Mouse (Mus musculus) kidney, postnatal 0 days (tissue): ENCODE measurements around the gene A730061H03Rik. TPM values are rescaled to one million over a fixed set of nuclear protein-coding genes. Genes with fewer than 3 reads are reported as not detected.

Source experiments
- ATAC-seq: fragments of 200-750 bp; cut with Nextera tagmentation; replicated peaks from 2 replicates; pipeline ENCODE4 v1.8.0; 2017; ENCODE audit warnings: low read depth, moderate number of reproducible peaks, moderate TSS enrichment, moderate library complexity; ENCODE audit not compliant: low FRiP score
- DNase-seq: peaks from one replicate; pipeline ENCODE4 v3.0.0-alpha.2; 2016; ENCODE audit warnings: low spot score
- H3K27ac ChIP-seq: fragments of 300-500 bp; sonication (generic); 2 replicates; pipeline ENCODE4 v1.5.1; 2014; ENCODE audit warnings: mild to moderate bottlenecking
- H3K27me3 ChIP-seq: fragments of 300-500 bp; sonication (generic); 2 replicates; pipeline ENCODE4 v1.6.1; 2014; ENCODE audit warnings: low read length, mixed read lengths; ENCODE audit not compliant: insufficient read depth
- H3K36me3 ChIP-seq: fragments of 300-500 bp; sonication (generic); 2 replicates; pipeline ENCODE4 v1.6.1; 2014; ENCODE audit warnings: low read length, mixed read lengths; ENCODE audit not compliant: insufficient read depth
- H3K4me1 ChIP-seq: fragments of 300-500 bp; sonication (generic); replicated peaks from 2 replicates; pipeline ENCODE4 v1.6.1; 2014; ENCODE audit warnings: antibody characterized with exemption, low read length, mixed read lengths; ENCODE audit not compliant: insufficient read depth
- H3K4me2 ChIP-seq: fragments of 300-500 bp; sonication (generic); 2 replicates; pipeline ENCODE4 v1.6.1; 2014; ENCODE audit warnings: mild to moderate bottlenecking, low read length, moderate library complexity, mixed read lengths
- H3K4me3 ChIP-seq: fragments of 300-500 bp; sonication (generic); replicated peaks from 2 replicates; pipeline ENCODE4 v1.5.1; 2014; ENCODE audit warnings: low read depth, low read length
- H3K9ac ChIP-seq: fragments of 300-500 bp; sonication (generic); 2 replicates; pipeline ENCODE4 v1.6.1; 2014; ENCODE audit warnings: low read depth, low read length
- H3K9me3 ChIP-seq: fragments of 300-500 bp; sonication (generic); replicated peaks from 2 replicates; pipeline ENCODE4 v1.6.1; 2016; ENCODE audit warnings: low read length, inconsistent platforms, mixed read lengths
- CTCF ChIP-seq: IDR thresholded peaks from 2 replicates; pipeline ENCODE4 v1.5.1; 2016; ENCODE audit warnings: antibody characterized with exemption, low read depth, mild to moderate bottlenecking, moderate library complexity
- WGBS: fragments of 180-500 bp; shearing (Covaris S2); extraction: QIAGEN DNeasy Blood & Tissue Kit; methylation state at CpG from one replicate; pipeline ENCODE4 v1.1.7; 2014; 5-methylcytosine and 5-hydroxymethylcytosine counted together
- polyA plus RNA-seq: library from polyadenylated mRNA; unstranded; fragments of >200 nt; fragmentation: Nextera tagmentation; extraction: Ambion mirVana; gene quantifications from 2 replicates; pipeline ENCODE4 v1.2.1, GENCODE M21; 2015

A730061H03Rik gene
- polyA plus RNA-seq, 1 experiment from 2014 or later, result 1.7 TPM

- Histone ChIP-seq H3K36me3 (no peaks in the 10 kb centered on the region), H3K4me1 (no peaks in the 10 kb centered on the region), H3K9ac (no peak overlapping the region), H3K27me3 (no peaks in the 10 kb centered on the region), H3K4me2 (no peak overlapping the region), H3K27ac (no peak overlapping the region), H3K9me3 (no peaks in the 10 kb centered on the region), H3K4me3 (no peak overlapping the region)
- no peak for TF ChIP-seq CTCF
- WGBS, result 89% methylated on average over 3 of the region's 3 CpGs
- no peak for ATAC-seq
- DNase-seq, result no peak
Measured at GRCm38 (mm10) chr14:55555788-55556187, 4.4 kb downstream of the A730061H03Rik start.

- ATAC-seq (no peak), DNase-seq (no peak)
- Histone ChIP-seq H3K4me1 (no peaks in the 10 kb centered on the region), H3K9me3 (no peaks in the 10 kb centered on the region), H3K4me2 (no peak overlapping the region), H3K4me3 (no peak overlapping the region), H3K27ac (no peak overlapping the region), H3K36me3 (no peaks in the 10 kb centered on the region), H3K27me3 (no peaks in the 10 kb centered on the region), H3K9ac (no peak overlapping the region)
- TF ChIP-seq CTCF, result no peak
Measured at GRCm38 (mm10) chr14:55554635-55555034, 5.6 kb downstream of the A730061H03Rik start.

GRCm38 (mm10) chr14:55551794-55552193 lies 8.4 kb downstream of the A730061H03Rik start:
- Histone ChIP-seq H3K4me2 (no peak overlapping the region), H3K9ac (no peak overlapping the region), H3K27ac (no peak overlapping the region), H3K36me3 (peaks cover 25% of the 10 kb centered on the region), H3K4me3 (no peak overlapping the region), H3K4me1 (no peaks in the 10 kb centered on the region), H3K27me3 (no peaks in the 10 kb centered on the region), H3K9me3 (no peaks in the 10 kb centered on the region)
- ATAC-seq (no peak), DNase-seq (no peak)
- no peak for TF ChIP-seq CTCF
- WGBS, result 92% methylated on average over 8 of the region's 8 CpGs

DNA sequence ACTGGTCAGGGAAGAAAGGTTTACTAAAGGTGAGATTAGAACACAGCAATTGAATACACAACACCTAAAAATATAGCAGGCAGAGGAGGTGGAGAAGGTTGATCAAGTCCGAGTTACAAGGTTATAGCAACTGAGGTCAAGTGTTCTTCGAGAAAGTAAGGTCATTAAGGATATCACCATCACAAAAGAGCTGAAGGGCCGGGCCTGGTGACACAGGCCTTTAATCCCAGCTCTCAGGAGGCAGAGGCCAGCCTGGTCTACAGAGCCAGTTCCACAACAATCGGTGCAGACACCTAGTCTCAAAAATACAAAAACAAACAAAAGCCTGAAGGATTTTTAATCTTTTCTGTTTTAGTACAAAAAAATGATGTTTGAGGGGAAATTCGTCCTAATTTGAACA lies 8.9 kb downstream of the A730061H03Rik start:
- Histone ChIP-seq H3K9me3 (no peaks in the 10 kb centered on the region), H3K36me3 (peaks cover 25% of the 10 kb centered on the region), H3K9ac (no peak overlapping the region), H3K27me3 (no peaks in the 10 kb centered on the region), H3K4me2 (no peak overlapping the region), H3K4me3 (no peak overlapping the region), H3K4me1 (no peaks in the 10 kb centered on the region), H3K27ac (no peak overlapping the region)
- 67% methylated on average over 5 of the region's 5 CpGs for WGBS
- DNase-seq (no peak), ATAC-seq (no peak)
- TF ChIP-seq CTCF, result no peak

GRCm38 (mm10) chr14:55550191-55550590 lies 10.0 kb downstream of the A730061H03Rik start:
- no peaks in the 10 kb centered on the region for H3K4me1 ChIP-seq
- 87% methylated on average over 6 of the region's 6 CpGs for WGBS
- DNase-seq, result no peak
- H3K27ac ChIP-seq, result no peak overlapping the region
- peaks cover 36% of the 10 kb centered on the region for H3K36me3 ChIP-seq
- H3K9me3 ChIP-seq, result no peaks in the 10 kb centered on the region
- ATAC-seq, result no peak
- H3K4me3 ChIP-seq, result no peak overlapping the region
- TF ChIP-seq CTCF, result no peak
- H3K4me2 ChIP-seq, result no peak overlapping the region
- H3K27me3 ChIP-seq, result no peaks in the 10 kb centered on the region
- no peak overlapping the region for H3K9ac ChIP-seq

DNA sequence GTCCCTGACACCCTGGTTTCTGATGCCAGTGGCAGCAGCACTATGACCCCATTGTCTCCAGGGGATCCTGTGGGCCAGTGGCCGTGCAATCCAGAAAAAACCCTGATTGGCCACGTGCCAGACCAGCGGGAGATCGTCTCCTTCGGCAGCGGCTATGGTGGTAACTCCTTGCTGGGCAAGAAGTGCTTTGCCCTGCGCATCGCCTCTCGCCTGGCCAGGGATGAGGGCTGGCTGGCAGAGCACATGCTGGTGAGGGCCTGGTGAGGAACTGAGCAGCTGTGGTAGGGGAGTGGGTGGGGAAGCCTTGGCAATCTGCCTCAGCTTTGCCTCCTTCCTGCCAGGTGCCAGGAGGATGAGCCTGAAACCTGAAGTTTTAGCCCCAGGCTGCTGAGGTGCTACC lies 15.9 kb downstream of the A730061H03Rik start:
- Histone ChIP-seq H3K36me3 (peaks cover 55% of the 10 kb centered on the region), H3K9me3 (no peaks in the 10 kb centered on the region), H3K4me3 (no peak overlapping the region), H3K27ac (no peak overlapping the region), H3K9ac (no peak overlapping the region), H3K27me3 (no peaks in the 10 kb centered on the region), H3K4me2 (no peak overlapping the region), H3K4me1 (peaks cover 11% of the 10 kb centered on the region)
- no peak for TF ChIP-seq CTCF
- 77% methylated on average over 9 of the region's 9 CpGs for WGBS
- DNase-seq (no peak), ATAC-seq (no peak)

- H3K27ac ChIP-seq, result no peak overlapping the region
- no peak for TF ChIP-seq CTCF
- no peak overlapping the region for H3K9ac ChIP-seq
- peaks cover 11% of the 10 kb centered on the region for H3K4me1 ChIP-seq
- H3K27me3 ChIP-seq, result no peaks in the 10 kb centered on the region
- H3K4me2 ChIP-seq, result no peak overlapping the region
- no peak for DNase-seq
- peaks cover 35% of the 10 kb centered on the region for H3K36me3 ChIP-seq
- no peak overlapping the region for H3K4me3 ChIP-seq
- no peaks in the 10 kb centered on the region for H3K9me3 ChIP-seq
- WGBS, result 97% methylated on average over 12 of the region's 12 CpGs
- no peak for ATAC-seq
Measured at GRCm38 (mm10) chr14:55542268-55542667, 17.9 kb downstream of the A730061H03Rik start.
